Mouse (Mus musculus) v-Abl transformed pro-B cells (cell line): Measurements from ENCODE around the gene Gm10354.
"Not testable (repeated sequence)": the region's sequence is repeated elsewhere in the genome, so short reads cannot be mapped to it uniquely, and the experiment has no call there.

Experiments used
- in situ Hi-C, 2 experiments: fragments of 400-800 bp; cut with MboI; formaldehyde crosslinking; loops; one replicate each; pipeline ENCODE4 v1.15.1; 2025; ENCODE audit not compliant: unreplicated experiment in 2 of 2

The Gm10354 gene

DNA sequence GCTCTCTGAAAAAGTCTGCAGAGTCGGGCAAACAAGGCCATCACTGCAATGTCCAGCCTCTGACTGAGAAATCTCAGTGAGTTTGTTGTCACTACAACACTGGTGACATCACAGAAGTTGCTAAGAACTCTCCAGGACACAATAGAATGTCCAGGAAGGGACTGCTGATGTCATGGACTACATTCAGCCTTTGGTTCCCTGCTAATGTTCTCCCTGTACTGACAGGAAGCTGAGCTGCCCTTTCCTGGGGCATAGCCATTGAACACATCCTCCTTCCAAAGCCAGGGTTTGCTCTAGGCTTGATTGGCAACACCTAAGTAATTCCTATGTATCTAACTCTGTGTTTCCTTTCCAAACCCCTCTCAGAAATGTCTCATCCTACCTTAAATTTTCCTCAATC, at the start of gene Gm10354:
Gm10354 (minus strand) TSS at position 101 of the 400 bp plus-strand sequence.
- in situ Hi-C loops = not testable (repeated sequence)

GRCm38 (mm10) chr5:15024316-15024715, 45.6 kb upstream of the Gm10354 start:
- in situ Hi-C loops = not testable (repeated sequence)

- in situ Hi-C loops = not testable (repeated sequence)
Observed at GRCm38 (mm10) chr5:15020067-15020466, 41.3 kb upstream of the Gm10354 start.

GRCm38 (mm10) chr5:15010639-15011582, 32.2 kb upstream of the Gm10354 start:
- in situ Hi-C loops = not testable (repeated sequence)

- in situ Hi-C loops = not testable (repeated sequence)
Observed at GRCm38 (mm10) chr5:15006907-15007306, 28.2 kb upstream of the Gm10354 start.

DNA sequence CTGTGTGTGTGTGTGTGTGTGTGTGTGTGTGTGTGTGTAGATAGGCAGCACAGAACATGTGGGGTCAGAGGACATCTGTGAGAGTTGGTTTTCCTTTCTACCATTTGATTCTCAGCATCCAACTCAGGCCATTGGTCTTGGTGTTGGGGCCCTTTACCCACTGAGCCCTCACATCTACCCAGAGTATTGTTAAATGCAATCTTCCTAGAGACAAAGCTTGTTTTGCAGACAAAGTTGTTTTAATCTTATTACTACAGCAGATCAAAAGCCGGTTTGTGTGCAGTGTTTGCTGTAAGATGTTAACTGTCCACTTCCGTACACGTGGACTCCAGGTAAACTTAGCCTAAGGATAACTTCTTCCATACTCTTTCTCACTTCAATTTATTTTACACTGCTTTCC, 27.6 kb upstream of the Gm10354 start:
- in situ Hi-C loops = not testable (repeated sequence)

DNA sequence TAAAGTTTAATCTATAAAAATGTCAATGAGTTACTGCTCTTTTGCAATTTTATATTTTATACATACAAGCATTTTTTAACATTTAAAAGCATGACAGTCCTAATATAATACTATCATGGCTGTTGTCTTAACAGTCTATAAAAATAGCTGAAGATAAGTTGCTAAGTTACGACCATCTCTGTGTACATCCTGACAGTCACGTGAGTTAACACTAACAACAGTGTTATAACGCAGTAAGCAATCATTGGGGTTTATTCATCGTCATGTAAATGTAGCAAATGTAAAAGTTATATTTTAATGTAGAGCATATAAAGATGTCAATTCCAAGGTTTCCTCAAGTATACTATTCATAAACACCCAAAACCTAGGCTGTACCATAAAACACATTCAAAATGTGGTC, 26.8 kb upstream of the Gm10354 start:
- in situ Hi-C loops = not testable (repeated sequence)

GRCm38 (mm10) chr5:15004569-15005562, 26.1 kb upstream of the Gm10354 start:
- in situ Hi-C loops = not testable (repeated sequence)

GRCm38 (mm10) chr5:14998077-14998476, 19.3 kb upstream of the Gm10354 start:
- in situ Hi-C loops = not testable (repeated sequence)

- in situ Hi-C loops = not testable (repeated sequence)
Observed at GRCm38 (mm10) chr5:14997556-14997955, 18.8 kb upstream of the Gm10354 start.

- in situ Hi-C loops = not testable (repeated sequence)
Observed at GRCm38 (mm10) chr5:14996670-14997249, 18.0 kb upstream of the Gm10354 start.

GRCm38 (mm10) chr5:14994124-14994523, 15.4 kb upstream of the Gm10354 start:
- in situ Hi-C loops = not testable (repeated sequence)

DNA sequence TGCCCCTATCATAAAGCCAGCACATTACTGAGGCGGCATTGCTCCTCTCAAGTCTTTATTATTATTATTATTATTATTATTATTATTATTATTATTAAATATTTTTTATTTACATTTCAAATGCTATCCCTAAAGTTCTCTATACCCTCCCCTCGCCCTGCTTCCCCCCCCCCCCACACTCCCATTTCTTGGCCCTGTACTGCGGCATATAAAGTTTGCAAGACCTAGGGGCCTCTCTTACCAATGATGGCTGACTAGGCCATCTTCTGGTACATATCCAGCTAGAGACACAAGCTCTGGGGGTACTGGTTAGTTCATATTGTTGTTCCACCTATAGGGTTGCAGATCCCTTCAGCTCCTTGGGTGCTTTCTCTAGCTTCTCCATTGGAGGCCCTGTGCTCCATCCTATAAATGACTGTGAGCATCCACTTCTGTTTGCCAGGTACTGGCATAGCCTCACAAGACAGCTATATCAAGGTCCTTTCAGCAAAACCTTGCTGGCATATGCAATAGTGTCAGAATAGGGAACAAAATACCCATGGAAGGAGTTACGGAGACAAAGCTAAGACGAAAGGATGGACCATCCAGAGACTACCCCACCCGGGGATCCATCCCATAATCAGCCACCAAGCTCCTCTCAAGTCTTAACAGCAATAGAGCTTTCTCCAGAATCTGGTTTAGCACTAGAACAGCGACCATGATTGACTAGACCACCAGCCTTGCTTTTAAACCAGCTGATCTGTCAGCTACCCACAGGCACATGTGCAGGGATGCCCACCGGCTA, 11.8 kb upstream of the Gm10354 start:
- in situ Hi-C loops = not testable (repeated sequence)

GRCm38 (mm10) chr5:14986649-14987387, 8.1 kb upstream of the Gm10354 start:
- in situ Hi-C loops = not testable (repeated sequence)

DNA sequence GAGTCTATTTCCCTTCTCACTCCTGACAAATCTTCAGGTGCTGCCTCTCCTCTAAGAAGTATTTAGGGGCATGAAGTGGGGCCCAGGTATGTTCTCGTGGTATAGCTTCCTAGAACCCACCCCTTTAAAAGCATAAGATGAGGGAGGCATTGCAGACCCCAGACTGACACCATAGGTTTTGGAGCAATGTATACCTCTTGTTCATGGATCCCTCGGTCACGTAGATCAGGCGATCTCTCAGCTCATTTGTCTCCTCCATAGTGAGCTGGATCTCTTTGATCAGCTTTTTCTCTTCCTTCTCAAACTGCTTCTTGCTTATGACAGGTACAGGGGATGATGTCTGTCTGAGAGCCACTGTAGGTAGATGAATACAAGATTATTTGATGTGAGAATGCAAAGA, 1.4 kb downstream of the Gm10354 start:
- in situ Hi-C loops = not testable (repeated sequence)

DNA sequence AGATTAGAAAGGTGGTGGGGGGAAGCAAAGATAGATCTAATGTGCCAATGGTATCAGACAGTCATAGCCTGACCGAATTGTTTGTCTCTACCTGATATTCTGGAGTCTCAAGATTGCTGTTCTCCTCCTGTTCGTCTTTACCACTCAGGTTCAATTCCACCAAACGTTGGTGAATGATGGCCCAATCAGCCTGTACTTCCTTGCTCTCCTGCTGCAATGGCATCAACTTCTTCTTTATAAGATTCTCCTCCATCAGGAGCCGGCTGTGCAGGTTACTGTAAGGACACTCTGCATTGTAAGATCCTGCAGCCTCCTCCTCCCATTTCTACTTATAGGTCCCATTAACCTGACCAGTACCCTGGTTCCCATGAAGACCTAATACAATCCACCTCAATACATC, 3.4 kb downstream of the Gm10354 start:
- in situ Hi-C loops = not testable (repeated sequence)

- in situ Hi-C loops = not testable (repeated sequence)
Observed at GRCm38 (mm10) chr5:14972841-14973240, 5.9 kb downstream of the Gm10354 start.

GRCm38 (mm10) chr5:14963821-14964220, 14.9 kb downstream of the Gm10354 start:
- in situ Hi-C loops = not testable (repeated sequence)

GRCm38 (mm10) chr5:14961502-14961901, 17.2 kb downstream of the Gm10354 start:
- in situ Hi-C loops = not testable (repeated sequence)
